Mouse (Mus musculus) CH12.LX (cell line): ENCODE data around the gene Rplp0. TPM values are rescaled to one million over a fixed set of nuclear protein-coding genes. Genes with fewer than 3 reads are reported as not detected.

ENCODE experiments used
- DNase-seq: peaks from one replicate; pipeline ENCODE4 v3.0.0-alpha.2; 2013; ENCODE audit errors: extremely low read depth
- H3K27ac ChIP-seq: 2 replicates; pipeline ENCODE4 v1.5.1; 2012; ENCODE audit warnings: low read depth, mild to moderate bottlenecking, control low read depth, moderate library complexity; ENCODE audit not compliant: insufficient read depth
- H3K27me3 ChIP-seq: replicated peaks from 2 replicates; pipeline ENCODE3; 2012; ENCODE audit warnings: inconsistent platforms
- H3K36me3 ChIP-seq, 2 experiments: replicated peaks in 1 of 2; 2 replicates each; pipeline versions ENCODE3 to v1.6.1; 2012; ENCODE audit warnings: inconsistent platforms in 1 of 2, low read length in 1 of 2, mild to moderate bottlenecking in 1 of 2, mixed read lengths in 1 of 2, moderate library complexity in 1 of 2; ENCODE audit not compliant: control insufficient read depth in 1 of 2, insufficient read depth in 1 of 2
- H3K4me1 ChIP-seq, 2 experiments: 2 replicates each; pipeline ENCODE4 v1.6.1; 2012; ENCODE audit warnings: inconsistent platforms in 1 of 2, moderate library complexity in 1 of 2; ENCODE audit not compliant: insufficient read depth in 2 of 2, control insufficient read depth in 1 of 2
- H3K4me2 ChIP-seq: 2 replicates; pipeline ENCODE4 v1.6.1; 2012; ENCODE audit warnings: low read depth, mild to moderate bottlenecking, control low read depth; ENCODE audit not compliant: poor library complexity, insufficient read depth, severe bottlenecking
- H3K4me3 ChIP-seq, 3 experiments: fragments of 150-350 bp in 1 of 3; sonication (generic) in 1 of 3; replicated peaks in 1 of 3; 2 replicates each; pipeline versions ENCODE3 to v1.5.1; 2011 to 2012; ENCODE audit warnings: low read depth in 2 of 3, low read length in 2 of 3, mild to moderate bottlenecking in 2 of 3, moderate library complexity in 2 of 3, control low read depth in 1 of 3, improper control_type of control experiment in 1 of 3, inconsistent platforms in 1 of 3, mixed read lengths in 1 of 3; ENCODE audit not compliant: poor library complexity in 1 of 3
- H3K79me2 ChIP-seq: replicated peaks from 2 replicates; pipeline ENCODE4 v1.6.1; 2012; ENCODE audit warnings: mild to moderate bottlenecking, moderate library complexity; ENCODE audit not compliant: control insufficient read depth, poor library complexity, insufficient read depth, severe bottlenecking; ENCODE audit errors: extremely low read depth
- H3K9ac ChIP-seq: 2 replicates; pipeline ENCODE4 v1.6.1; 2012; ENCODE audit warnings: low read depth, mild to moderate bottlenecking, control low read depth, moderate library complexity; ENCODE audit not compliant: insufficient read depth
- H3K9me3 ChIP-seq: replicated peaks from 2 replicates; pipeline ENCODE3; 2012; ENCODE audit warnings: low read length, inconsistent platforms, mixed read lengths
- BHLHE40 ChIP-seq: IDR thresholded peaks from 2 replicates; pipeline ENCODE4 v1.6.1; 2011; ENCODE audit warnings: mild to moderate bottlenecking, low read depth, low read length, improper control_type of control experiment
- CHD1 ChIP-seq: IDR thresholded peaks from 2 replicates; pipeline ENCODE4 v1.6.1; 2012; ENCODE audit warnings: low read depth, low read length, improper control_type of control experiment, inconsistent platforms
- CHD2 ChIP-seq: IDR thresholded peaks from 2 replicates; pipeline ENCODE4 v1.6.1; 2011; ENCODE audit warnings: low read length, improper control_type of control experiment
- EP300 ChIP-seq: IDR thresholded peaks from 2 replicates; pipeline ENCODE4 v1.6.1; 2011; ENCODE audit warnings: low read length, improper control_type of control experiment
- GABPA ChIP-seq: IDR thresholded peaks from 2 replicates; pipeline ENCODE4 v1.6.1; 2012; ENCODE audit warnings: low read depth, low read length, improper control_type of control experiment, inconsistent platforms; ENCODE audit not compliant: insufficient replicate concordance
- HCFC1 ChIP-seq: IDR thresholded peaks from 2 replicates; pipeline ENCODE4 v1.6.1; 2012; ENCODE audit warnings: low read depth, mild to moderate bottlenecking, inconsistent platforms, low read length, improper control_type of control experiment
- JUN ChIP-seq: IDR thresholded peaks from 2 replicates; pipeline ENCODE4 v1.6.1; 2011; ENCODE audit warnings: low read depth, mild to moderate bottlenecking, low read length, improper control_type of control experiment, moderate library complexity; ENCODE audit not compliant: insufficient read depth
- KAT2A ChIP-seq: IDR thresholded peaks from 2 replicates; pipeline ENCODE4 v1.6.1; 2012; ENCODE audit warnings: low read length, improper control_type of control experiment, inconsistent platforms; ENCODE audit not compliant: insufficient replicate concordance
- MAFK ChIP-seq: IDR thresholded peaks from 2 replicates; pipeline ENCODE4 v1.6.1; 2011; ENCODE audit warnings: low read length, improper control_type of control experiment; ENCODE audit not compliant: insufficient replicate concordance
- MXI1 ChIP-seq: IDR thresholded peaks from 2 replicates; pipeline ENCODE4 v1.6.1; 2011; ENCODE audit warnings: mild to moderate bottlenecking, low read depth, low read length, improper control_type of control experiment
- MYC ChIP-seq: IDR thresholded peaks from 2 replicates; pipeline ENCODE4 v1.6.1; 2011; ENCODE audit warnings: low read depth, mild to moderate bottlenecking, improper control_type of control experiment, low read length
- NELFE ChIP-seq: IDR thresholded peaks from 2 replicates; pipeline ENCODE4 v1.6.1; 2011; ENCODE audit warnings: low read depth, low read length, improper control_type of control experiment
- NRF1 ChIP-seq: IDR thresholded peaks from 2 replicates; pipeline ENCODE4 v1.6.1; 2014; ENCODE audit warnings: low read depth, mild to moderate bottlenecking, inconsistent platforms, low read length, improper control_type of control experiment, moderate library complexity
- POLR2A ChIP-seq: IDR thresholded peaks from 2 replicates; pipeline ENCODE4 v1.6.1; 2011; ENCODE audit warnings: low read depth, mild to moderate bottlenecking, improper control_type of control experiment, low read length
- POLR2AphosphoS2 ChIP-seq: IDR thresholded peaks from 2 replicates; pipeline ENCODE4 v1.6.1; 2011; ENCODE audit warnings: low read depth, low read length, improper control_type of control experiment
- RAD21 ChIP-seq: IDR thresholded peaks from 2 replicates; pipeline ENCODE4 v1.6.1; 2011; ENCODE audit warnings: low read depth, mild to moderate bottlenecking, low read length, improper control_type of control experiment, moderate library complexity
- TBP ChIP-seq: conservative IDR thresholded peaks from 2 replicates; pipeline ENCODE4 v1.6.1; 2011; ENCODE audit warnings: low read depth, low read length, improper control_type of control experiment
- TCF12 ChIP-seq: IDR thresholded peaks from 2 replicates; pipeline ENCODE4 v1.6.1; 2014; ENCODE audit warnings: low read depth, mild to moderate bottlenecking, inconsistent platforms, low read length, improper control_type of control experiment
- USF1 ChIP-seq: IDR thresholded peaks from 2 replicates; pipeline ENCODE4 v1.6.1; 2014; ENCODE audit warnings: low read depth, mild to moderate bottlenecking, inconsistent platforms, low read length, improper control_type of control experiment
- USF2 ChIP-seq: conservative IDR thresholded peaks from 2 replicates; pipeline ENCODE4 v1.6.1; 2011; ENCODE audit warnings: low read depth, low read length, improper control_type of control experiment
- ZKSCAN1 ChIP-seq: IDR thresholded peaks from 2 replicates; pipeline ENCODE4 v1.6.1; 2012; ENCODE audit warnings: low read depth, inconsistent platforms, low read length, improper control_type of control experiment, borderline replicate concordance
- dilution Hi-C: fragments of 300-500 bp; cut with MboI; formaldehyde crosslinking; loops from 2 replicates; pipeline ENCODE4 v1.14.3; 2020; ENCODE audit warnings: low sequenced_read_pairs; ENCODE audit not compliant: extremely low pct_unique_long_range_greater_than_20kb, extremely low pct_ligation_motif_present
- in situ Hi-C: fragments of 300-500 bp; cut with MboI; formaldehyde crosslinking; loops from 3 replicates; pipeline ENCODE4 v1.14.3; 2019; ENCODE audit warnings: low sequenced_read_pairs, low pct_ligation_motif_present, low pct_unique_long_range_greater_than_20kb, mixed read lengths
- polyA plus RNA-seq: library from polyadenylated mRNA; unstranded; fragments of >175 nt; gene quantifications from 2 replicates; pipeline ENCODE4 v1.2.1, GENCODE M21; 2012; ENCODE audit warnings: low read depth; ENCODE audit not compliant: insufficient read length
- total RNA-seq, 2 experiments: library from RNA; depleted of rRNA; stranded (reverse); fragments of 300-350 nt in 1 of 2; fragments of >200 nt in 1 of 2; gene quantifications; 2 replicates each; pipeline ENCODE4 v1.2.3; 2012 to 2014

Gene Rplp0
- total and polyA plus RNA-seq, 3 experiments = 4,800 to 6,606 (median 5,581) TPM

- H3K9ac ChIP-seq = no peak overlapping the region
These were observed 10.5 kb downstream of the Rplp0 start for GRCm38 (mm10) chr5:115569721-115570120.

GRCm38 (mm10) chr5:115571086-115571485, 11.8 kb downstream of the Rplp0 start:
- no peaks in the 10 kb centered on the region for H3K9me3 ChIP-seq
- no peak overlapping the region for H3K4me3 ChIP-seq
- H3K36me3 ChIP-seq = peaks cover 49 to 85% of the 10 kb centered on the region in 2 experiments
- H3K79me2 ChIP-seq = peaks cover 59% of the 10 kb centered on the region
- TF ChIP-seq CHD2 (no peak), CHD1 (no peak), EP300 (no peak), POLR2AphosphoS2 (no peak), MYC (no peak), JUN (no peak), GABPA (no peak), ZKSCAN1 (no peak), HCFC1 (no peak), MAFK (no peak), TCF12 (no peak), NRF1 (no peak), RAD21 (no peak), POLR2A (no peak), NELFE (no peak), BHLHE40 (no peak), KAT2A (no peak), TBP (no peak), USF1 (no peak)
- no peak overlapping the region for H3K27ac ChIP-seq
- H3K4me2 ChIP-seq = no peak overlapping the region
- in situ Hi-C loops = no loop called here
- peaks cover 3 to 20% of the 10 kb centered on the region in 2 experiments; a peak in 2 of 4 replicates for H3K4me1 ChIP-seq
- no peaks in the 10 kb centered on the region for H3K27me3 ChIP-seq
- H3K9ac ChIP-seq = no peak overlapping the region
- dilution Hi-C loops = no loop called here
- no peak for DNase-seq

More at GRCm38 (mm10) chr5:115569721-115570120, 10.5 kb downstream of the Rplp0 start:
- no peak for DNase-seq
- Histone ChIP-seq H3K27me3 (no peaks in the 10 kb centered on the region), H3K4me3 (no peak overlapping the region), H3K4me2 (no peak overlapping the region), H3K9me3 (no peaks in the 10 kb centered on the region), H3K79me2 (peaks cover 68% of the 10 kb centered on the region), H3K27ac (no peak overlapping the region), H3K4me1 (peaks cover 3 to 20% of the 10 kb centered on the region in 2 experiments; a peak in 2 of 4 replicates), H3K36me3 (peaks cover 37 to 73% of the 10 kb centered on the region in 2 experiments)
- in situ Hi-C loops (no loop called here), dilution Hi-C loops (no loop called here)
- TF ChIP-seq USF2 (no peak), MXI1 (no peak), CHD1 (no peak)
